Comparison of ENCODE assay signal across 12 mouse cellular contexts in genomic region chr6:49021141-49022012, GRCm38 (mm10). TPM values are rescaled to one million over a fixed set of nuclear protein-coding genes. Genes with fewer than 3 reads are reported as not detected.
DNase-seq lines count a peak whose midpoint lies in the region; ATAC-seq and TF ChIP-seq lines count a peak whose summit lies in the region.
"Had no signal": no experiment of that assay in that cellular context is flagged by ENCODE, and none has a peak within 500 bp of the region (broad histone marks: within the 10 kb centered on the region; RNA-seq: fewer than 3 reads in every experiment).

No protein-coding gene starts in this region.

- H3K36me3 ChIP-seq in liver, postnatal 0 days (replicated peaks; ENCODE audit: insufficient read depth, low read length): no peaks in the 10 kb centered on the region
- H3K36me3 ChIP-seq in forebrain, embryonic 16.5 days (ENCODE audit: control insufficient read depth, insufficient read depth): no peaks in the 10 kb centered on the region
- H3K36me3 ChIP-seq in neural tube, embryonic 15.5 days: no peaks in the 10 kb centered on the region
- H3K36me3 ChIP-seq: embryonic facial prominence, embryonic 15.5 days had no signal

- no peaks in the 10 kb centered on the region for H3K9me3 ChIP-seq in liver, postnatal 0 days (ENCODE audit: low read length)
- no peaks in the 10 kb centered on the region for H3K9me3 ChIP-seq in forebrain, embryonic 16.5 days (ENCODE audit: control insufficient read depth, low read length)
- H3K9me3 ChIP-seq in neural tube, embryonic 15.5 days (replicated peaks): no peaks in the 10 kb centered on the region
- H3K9me3 ChIP-seq: embryonic facial prominence, embryonic 15.5 days had no signal

- H3K27ac ChIP-seq in liver, postnatal 0 days (ENCODE audit: low read depth): no peak overlapping the region
- H3K27ac ChIP-seq in forebrain, embryonic 16.5 days (ENCODE audit: low read length): no peak overlapping the region
- 0 out of 2 replicates have a peak overlapping the region, but pooled peaks have one; percentile 18 for H3K27ac ChIP-seq in neural tube, embryonic 15.5 days (replicated peaks)
- H3K27ac ChIP-seq: embryonic facial prominence, embryonic 15.5 days had no signal

- 50% methylated on average over 14 of the region's 14 CpGs for WGBS in liver, postnatal 0 days (ENCODE audit: insufficient replicate concordance)
- WGBS in forebrain, embryonic 16.5 days: 5% methylated on average over 14 of the region's 14 CpGs
- 30% methylated on average over 14 of the region's 14 CpGs for WGBS in neural tube, embryonic 15.5 days

- H3K4me1 ChIP-seq in liver, postnatal 0 days (ENCODE audit: insufficient read depth): no peaks in the 10 kb centered on the region
- H3K4me1 ChIP-seq in forebrain, embryonic 16.5 days (replicated peaks; ENCODE audit: control insufficient read depth, insufficient read depth, low read length): peaks cover 13% of the 10 kb centered on the region
- peaks cover 4% of the 10 kb centered on the region; the same call in 1 of the 2 replicates for H3K4me1 ChIP-seq in neural tube, embryonic 15.5 days
- H3K4me1 ChIP-seq: embryonic facial prominence, embryonic 15.5 days had no signal

- no peak for ATAC-seq in liver, postnatal 0 days
- ATAC-seq in forebrain, embryonic 16.5 days: peak; percentile 93
- peak; percentile 86 for ATAC-seq in neural tube, embryonic 15.5 days (ENCODE audit: low FRiP score)

- H3K27me3 ChIP-seq in liver, postnatal 0 days (ENCODE audit: insufficient read depth, low read length): no peaks in the 10 kb centered on the region
- H3K27me3 ChIP-seq in forebrain, embryonic 16.5 days (replicated peaks; ENCODE audit: control insufficient read depth, insufficient read depth, low read length): peaks cover 3% of the 10 kb centered on the region
- H3K27me3 ChIP-seq in neural tube, embryonic 15.5 days (replicated peaks): peaks cover 7% of the 10 kb centered on the region; the same call in 1 of the 2 replicates
- H3K27me3 ChIP-seq: embryonic facial prominence, embryonic 15.5 days had no signal

- no peak for TF ChIP-seq CTCF in liver, postnatal 0 days (IDR thresholded peaks at IDR 0.05; ENCODE audit: low read depth)

- no peak overlapping the region for H3K4me3 ChIP-seq in liver, postnatal 0 days (ENCODE audit: low read depth, low read length)
- no peak overlapping the region for H3K4me3 ChIP-seq in forebrain, embryonic 16.5 days (replicated peaks; ENCODE audit: low read length)
- H3K4me3 ChIP-seq in neural tube, embryonic 15.5 days (replicated peaks): no peak overlapping the region
- H3K4me3 ChIP-seq: embryonic facial prominence, embryonic 15.5 days had no signal

- DNase-seq in liver, postnatal 0 days: peak; percentile 38
- DNase-seq in liver: no peak
- peak; percentile 58 to 71 for DNase-seq in layer of hippocampus, postnatal 36 days
- DNase-seq in urinary bladder, postnatal 25 days (ENCODE audit: low spot score): no peak
- DNase-seq in adrenal gland, adult 8-10 months: no peak
- DNase-seq in embryo, embryonic 10.5 days (ENCODE audit: low spot score): no peak

- H3K4me2 ChIP-seq in liver, postnatal 0 days (ENCODE audit: low read depth, low read length): no peak overlapping the region
- H3K4me2 ChIP-seq in forebrain, embryonic 16.5 days (ENCODE audit: low read length): no peak overlapping the region
- no peak overlapping the region for H3K4me2 ChIP-seq in neural tube, embryonic 15.5 days
- H3K4me2 ChIP-seq: embryonic facial prominence, embryonic 15.5 days had no signal

- TF ChIP-seq EP300 in liver, postnatal 0 days (IDR thresholded peaks at IDR 0.05; ENCODE audit: low read depth): no peak

- no peak overlapping the region for H3K9ac ChIP-seq in liver, postnatal 0 days (replicated peaks)
- no peak overlapping the region for H3K9ac ChIP-seq in forebrain, embryonic 16.5 days (replicated peaks; ENCODE audit: low read depth, low read length)
- no peak overlapping the region for H3K9ac ChIP-seq in neural tube, embryonic 15.5 days (replicated peaks)
- H3K9ac ChIP-seq: embryonic facial prominence, embryonic 15.5 days had no signal

RNA-seq across cellular contexts. Expression of gene Gpnmb, which starts 15.0 kb away (rescaled TPM):
- polyA plus RNA-seq in liver, postnatal 0 days (2015; fragmentation: Nextera tagmentation; extraction: Ambion mirVana): 0.52 and 0.53 TPM in 2 replicates
- polyA plus RNA-seq in forebrain, embryonic 16.5 days (2015; fragmentation: Nextera tagmentation; extraction: Ambion mirVana): 0.39 and 0.61 TPM in 2 replicates
- 1 to 10 TPM; 1.8 to 3.1 TPM for total RNA-seq in layer of hippocampus, postnatal 36 days (2021)
- polyA plus RNA-seq in neural tube, embryonic 15.5 days (2015; fragmentation: Nextera tagmentation; extraction: Ambion mirVana): 0.19 and 0.22 TPM in 2 replicates
- 10 to 100 TPM in 2 of 4 experiments, 1 to 10 TPM in 2; 2.0 to 60.7 (median 23.2) TPM for total RNA-seq in adrenal gland, adult 8-10 months (2022)
- total RNA-seq: MEL had no signal

RNA-seq across cellular contexts. Expression of gene Svs1, which starts 34.7 kb away (rescaled TPM):
- polyA plus RNA-seq in liver, postnatal 0 days (2015; fragmentation: Nextera tagmentation; extraction: Ambion mirVana): not detected in 2 replicates
- polyA plus RNA-seq in forebrain, embryonic 16.5 days (2015; fragmentation: Nextera tagmentation; extraction: Ambion mirVana): not detected in 2 replicates
- not detected for total RNA-seq in layer of hippocampus, postnatal 36 days (2021)
- not detected in 2 replicates for polyA plus RNA-seq in neural tube, embryonic 15.5 days (2015; fragmentation: Nextera tagmentation; extraction: Ambion mirVana)
- under 1 TPM in 2 of 4 experiments, not detected in 2; 0.14 to 0.32 TPM for total RNA-seq in adrenal gland, adult 8-10 months (2022)
- total RNA-seq: MEL had no signal
- polyA plus RNA-seq: embryonic facial prominence, embryonic 15.5 days; limb, embryonic 14.5 days; spleen, adult 2 months had no signal

RNA-seq across cellular contexts. Expression of gene Doxl2, which starts 46.6 kb away (rescaled TPM):
- polyA plus RNA-seq in liver, postnatal 0 days (2015; fragmentation: Nextera tagmentation; extraction: Ambion mirVana): not detected in 2 replicates
- not detected in 2 replicates for polyA plus RNA-seq in forebrain, embryonic 16.5 days (2015; fragmentation: Nextera tagmentation; extraction: Ambion mirVana)
- not detected for total RNA-seq in layer of hippocampus, postnatal 36 days (2021)
- not detected in 2 replicates for polyA plus RNA-seq in neural tube, embryonic 15.5 days (2015; fragmentation: Nextera tagmentation; extraction: Ambion mirVana)
- under 1 TPM in 1 of 4 experiments, not detected in 3; 0.24 TPM for total RNA-seq in adrenal gland, adult 8-10 months (2022)
- total RNA-seq: MEL had no signal
- polyA plus RNA-seq: embryonic facial prominence, embryonic 15.5 days; limb, embryonic 14.5 days had no signal

RNA-seq across cellular contexts. Expression of gene Malsu1, which starts 52.2 kb away (rescaled TPM):
- 54.5 and 55.5 TPM in 2 replicates for polyA plus RNA-seq in liver, postnatal 0 days (2015; fragmentation: Nextera tagmentation; extraction: Ambion mirVana)
- 59.1 and 61.8 TPM in 2 replicates for polyA plus RNA-seq in forebrain, embryonic 16.5 days (2015; fragmentation: Nextera tagmentation; extraction: Ambion mirVana)
- total RNA-seq in layer of hippocampus, postnatal 36 days (2021): 10 to 100 TPM; 33.1 to 35.8 TPM
- polyA plus RNA-seq in neural tube, embryonic 15.5 days (2015; fragmentation: Nextera tagmentation; extraction: Ambion mirVana): 66.1 and 66.4 TPM in 2 replicates
- total RNA-seq in adrenal gland, adult 8-10 months (2022): 10 to 100 TPM; 34.6 to 53.2 (median 41.2) TPM

Comparison
In these comparisons a context has a peak if more than half of its experiments do, and no peak if none do; other contexts are left out.
1. DNase-seq: peak in liver, postnatal 0 days (single experiment) and layer of hippocampus, postnatal 36 days (2 of 2); none in liver (single experiment), urinary bladder, postnatal 25 days (single experiment), adrenal gland, adult 8-10 months (single experiment) and embryo, embryonic 10.5 days (single experiment).